9 mouse cellular contexts compared by ENCODE assay signal in the genomic region with DNA sequence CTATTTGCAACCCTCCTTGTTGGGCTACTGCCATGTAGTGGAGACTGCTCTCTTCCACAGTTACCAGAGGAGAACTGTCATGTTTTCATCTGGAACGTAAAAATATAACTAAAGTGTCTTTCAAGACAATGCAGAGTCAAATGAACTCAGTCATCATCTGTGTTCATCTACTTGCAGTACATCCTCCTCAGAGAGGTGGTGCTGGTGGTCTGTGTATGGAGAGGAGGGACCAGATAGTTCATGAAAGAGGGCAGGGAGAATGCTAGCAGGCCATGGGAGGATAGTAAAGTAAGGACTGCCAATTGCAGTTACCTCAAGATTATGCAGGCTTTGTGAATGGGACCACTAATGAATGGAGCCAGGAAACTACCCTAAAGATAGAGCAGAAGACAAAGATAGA.
DNase-seq lines count a peak whose midpoint lies in the region; ATAC-seq and TF ChIP-seq lines count a peak whose summit lies in the region.
"Had no signal": no experiment of that assay in that cellular context is flagged by ENCODE, and none has a peak within 500 bp of the region (broad histone marks: within the 10 kb centered on the region; RNA-seq: fewer than 3 reads in every experiment).

No protein-coding gene starts in this region.

- WGBS in midbrain, postnatal 0 days = 77% methylated on average over 1 of the region's 1 CpGs
- WGBS in midbrain, embryonic 16.5 days = 85% methylated on average over 1 of the region's 1 CpGs

- H3K4me3 ChIP-seq in midbrain, postnatal 0 days (ENCODE audit: low read depth, low read length) = no peak overlapping the region
- no peak overlapping the region for H3K4me3 ChIP-seq in midbrain, embryonic 16.5 days (ENCODE audit: low read depth, low read length)
- H3K4me3 ChIP-seq: lung, embryonic 15.5 days had no signal

- no peak overlapping the region for H3K4me2 ChIP-seq in midbrain, postnatal 0 days (ENCODE audit: low read depth, low read length, poor library complexity, severe bottlenecking)
- no peak overlapping the region for H3K4me2 ChIP-seq in midbrain, embryonic 16.5 days (ENCODE audit: low read length)
- H3K4me2 ChIP-seq: lung, embryonic 15.5 days had no signal

- DNase-seq in gastrocnemius, postnatal 14 days = peak; percentile 4
- no peak for DNase-seq in gastrocnemius, adult 8-10 months (ENCODE audit: low spot score in 2 of 2)
- no peak for DNase-seq in midbrain, postnatal 0 days (ENCODE audit: low spot score)
- DNase-seq in frontal cortex, postnatal 36 days (ENCODE audit: low spot score in 2 of 2) = peak; percentile 31 to 34
- peak; percentile 10 for DNase-seq in skeletal muscle tissue, adult 2 months (ENCODE audit: low read depth, low spot score)
- DNase-seq in neural tube, embryonic 10.5 days (ENCODE audit: extremely low spot score, low spot score) = no peak
- no peak for DNase-seq in T-cell, adult 2 months (ENCODE audit: low spot score)

- no peaks in the 10 kb centered on the region for H3K4me1 ChIP-seq in midbrain, postnatal 0 days (ENCODE audit: insufficient read depth, low read length)
- no peaks in the 10 kb centered on the region for H3K4me1 ChIP-seq in midbrain, embryonic 16.5 days (ENCODE audit: control insufficient read depth, insufficient read depth, low read length)
- H3K4me1 ChIP-seq: lung, embryonic 15.5 days had no signal

- no peaks in the 10 kb centered on the region for H3K36me3 ChIP-seq in midbrain, postnatal 0 days (ENCODE audit: insufficient read depth, low read length)
- H3K36me3 ChIP-seq in midbrain, embryonic 16.5 days (ENCODE audit: control insufficient read depth, insufficient read depth, low read length) = no peaks in the 10 kb centered on the region
- H3K36me3 ChIP-seq: lung, embryonic 15.5 days had no signal

- ATAC-seq in midbrain, postnatal 0 days (ENCODE audit: low FRiP score) = no peak
- ATAC-seq in midbrain, embryonic 16.5 days = no peak

- no peak overlapping the region for H3K9ac ChIP-seq in midbrain, postnatal 0 days (replicated peaks; ENCODE audit: low read length, poor library complexity, severe bottlenecking)
- H3K9ac ChIP-seq in midbrain, embryonic 16.5 days (ENCODE audit: low read depth, low read length) = no peak overlapping the region
- H3K9ac ChIP-seq: lung, embryonic 15.5 days had no signal

- no peaks in the 10 kb centered on the region for H3K9me3 ChIP-seq in midbrain, postnatal 0 days (ENCODE audit: low read length)
- H3K9me3 ChIP-seq in midbrain, embryonic 16.5 days (replicated peaks; ENCODE audit: control insufficient read depth, low read length, poor library complexity, severe bottlenecking) = no peaks in the 10 kb centered on the region
- H3K9me3 ChIP-seq: lung, embryonic 15.5 days had no signal

- TF ChIP-seq CTCF in midbrain, postnatal 0 days (IDR thresholded peaks at IDR 0.05) = peak; percentile 76

- no peak overlapping the region for H3K27ac ChIP-seq in midbrain, postnatal 0 days (ENCODE audit: low read depth, low read length)
- H3K27ac ChIP-seq in midbrain, embryonic 16.5 days (ENCODE audit: low read length) = no peak overlapping the region
- H3K27ac ChIP-seq: lung, embryonic 15.5 days had no signal

- intact Hi-C loops in gastrocnemius, postnatal 14 days (cut with DNase I; ENCODE audit: low total_unique reads) = no loop called here

- no peaks in the 10 kb centered on the region for H3K27me3 ChIP-seq in midbrain, postnatal 0 days (ENCODE audit: insufficient read depth, low read length)
- H3K27me3 ChIP-seq in midbrain, embryonic 16.5 days (ENCODE audit: control insufficient read depth, insufficient read depth, low read depth, low read length) = no peaks in the 10 kb centered on the region
- H3K27me3 ChIP-seq: lung, embryonic 15.5 days had no signal

Comparison
In these comparisons a context has a peak if more than half of its experiments do, and no peak if none do; other contexts are left out.
1. DNase-seq: peak in gastrocnemius, postnatal 14 days (single experiment), frontal cortex, postnatal 36 days (2 of 2) and skeletal muscle tissue, adult 2 months (single experiment); none in gastrocnemius, adult 8-10 months (0 of 2), midbrain, postnatal 0 days (single experiment), neural tube, embryonic 10.5 days (single experiment) and T-cell, adult 2 months (single experiment).